Mouse (Mus musculus) intestine, postnatal 0 days (tissue): ENCODE measurements at regions not wholly inside any gene's neighbourhood (a gene's known extent, or its start where the extent isn't known, plus 50 kb on each side); places are given as distances from the start of the nearest gene placed in this dataset.
"Not testable (repeated sequence)": the region's sequence is repeated elsewhere in the genome, so short reads cannot be mapped to it uniquely, and the experiment has no call there.

Experiments
- ATAC-seq: fragments of 200-750 bp; cut with Nextera tagmentation; 2 replicates; pipeline ENCODE4 v1.8.0; 2017; ENCODE audit warnings: mild to moderate bottlenecking, moderate TSS enrichment, moderate library complexity
- H3K27ac ChIP-seq: fragments of 300-500 bp; sonication (generic); 2 replicates; pipeline ENCODE4 v1.5.1; 2014; ENCODE audit warnings: mild to moderate bottlenecking, low read depth, low read length, moderate library complexity
- H3K27me3 ChIP-seq: fragments of 300-500 bp; sonication (generic); replicated peaks from 2 replicates; pipeline ENCODE4 v1.6.1; 2014; ENCODE audit warnings: low read length, mixed read lengths; ENCODE audit not compliant: control insufficient read depth, insufficient read depth
- H3K36me3 ChIP-seq: fragments of 300-500 bp; sonication (generic); 2 replicates; pipeline ENCODE4 v1.6.1; 2014; ENCODE audit warnings: mild to moderate bottlenecking, moderate library complexity; ENCODE audit not compliant: control insufficient read depth, insufficient read depth
- H3K4me1 ChIP-seq: fragments of 300-500 bp; sonication (generic); replicated peaks from 2 replicates; pipeline ENCODE4 v1.6.1; 2014; ENCODE audit warnings: antibody characterized with exemption, low read length, mixed read lengths; ENCODE audit not compliant: control insufficient read depth, insufficient read depth
- H3K4me2 ChIP-seq: fragments of 300-500 bp; sonication (generic); replicated peaks from 2 replicates; pipeline ENCODE4 v1.6.1; 2014; ENCODE audit warnings: low read depth, mild to moderate bottlenecking, moderate library complexity
- H3K4me3 ChIP-seq: fragments of 300-500 bp; sonication (generic); 2 replicates; pipeline ENCODE4 v1.5.1; 2014; ENCODE audit warnings: low read depth, low read length
- H3K9ac ChIP-seq: fragments of 300-500 bp; sonication (generic); 2 replicates; pipeline ENCODE4 v1.6.1; 2014; ENCODE audit warnings: mild to moderate bottlenecking, low read depth, low read length
- H3K9me3 ChIP-seq: fragments of 300-500 bp; sonication (generic); 2 replicates; pipeline ENCODE4 v1.6.1; 2016; ENCODE audit warnings: mixed run types; ENCODE audit not compliant: control insufficient read depth
- CTCF ChIP-seq: sonication (generic); IDR thresholded peaks from 2 replicates; pipeline ENCODE4 v1.5.1; 2016; ENCODE audit warnings: low read depth, mild to moderate bottlenecking, control low read depth, antibody characterized with exemption, moderate library complexity
- WGBS: fragments of 180-500 bp; shearing (Covaris S2); extraction: QIAGEN DNeasy Blood & Tissue Kit; methylation state at CpG from one replicate; pipeline ENCODE4 v1.1.7; 2014; 5-methylcytosine and 5-hydroxymethylcytosine counted together

- WGBS = 46% methylated on average over 20 of the region's 20 CpGs
- H3K36me3 ChIP-seq, H3K4me3 ChIP-seq, H3K4me1 ChIP-seq, H3K27ac ChIP-seq, H3K27me3 ChIP-seq, ATAC-seq, H3K9ac ChIP-seq, H3K9me3 ChIP-seq: not testable (repeated sequence)
- peak overlapping the region; percentile 40 for H3K4me2 ChIP-seq
Measured at GRCm38 (mm10) chr7:60733331-60733994, 593.4 kb upstream of the Snrpn start.

GRCm38 (mm10) chr7:60728108-60728721 is 588.2 kb upstream of the Snrpn start:
- not testable (repeated sequence) for H3K4me2 ChIP-seq, ATAC-seq, H3K9ac ChIP-seq, H3K27ac ChIP-seq, H3K27me3 ChIP-seq, H3K4me3 ChIP-seq, H3K36me3 ChIP-seq, H3K4me1 ChIP-seq, H3K9me3 ChIP-seq
- TF ChIP-seq CTCF = peak; percentile 74
- 16% methylated on average over 5 of the region's 5 CpGs for WGBS
